Mouse (Mus musculus): ENCODE data around the gene Gm2244.
"Not testable (repeated sequence)": the region's sequence is repeated elsewhere in the genome, so short reads cannot be mapped to it uniquely, and the experiment has no call there.

The Gm2244 gene

DNA sequence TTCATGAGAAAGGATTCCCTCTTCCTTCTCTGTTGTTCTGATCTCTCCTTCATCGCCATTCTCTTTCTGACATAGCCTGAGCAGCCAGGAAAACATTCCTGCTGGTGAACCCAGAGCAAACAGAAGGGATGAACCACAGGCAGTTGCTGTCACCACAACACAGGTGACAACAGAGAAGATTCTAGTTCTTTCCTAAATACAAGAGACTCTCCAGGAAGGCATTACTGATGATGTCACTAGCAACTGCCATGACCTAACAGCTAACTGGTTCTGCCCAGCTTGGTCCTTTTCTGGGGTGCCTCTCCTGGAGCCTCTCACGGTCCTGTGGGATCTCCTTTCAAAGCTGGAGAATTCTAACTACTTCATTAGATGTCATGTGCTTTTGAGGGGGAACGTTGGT is at the start of gene Gm2244:
Gm2244 (minus strand) TSS at position 101 of the 400 bp plus-strand sequence.
- DNase-seq (ENCODE audit: low spot score in 2 of 2), result not testable (repeated sequence)

DNA sequence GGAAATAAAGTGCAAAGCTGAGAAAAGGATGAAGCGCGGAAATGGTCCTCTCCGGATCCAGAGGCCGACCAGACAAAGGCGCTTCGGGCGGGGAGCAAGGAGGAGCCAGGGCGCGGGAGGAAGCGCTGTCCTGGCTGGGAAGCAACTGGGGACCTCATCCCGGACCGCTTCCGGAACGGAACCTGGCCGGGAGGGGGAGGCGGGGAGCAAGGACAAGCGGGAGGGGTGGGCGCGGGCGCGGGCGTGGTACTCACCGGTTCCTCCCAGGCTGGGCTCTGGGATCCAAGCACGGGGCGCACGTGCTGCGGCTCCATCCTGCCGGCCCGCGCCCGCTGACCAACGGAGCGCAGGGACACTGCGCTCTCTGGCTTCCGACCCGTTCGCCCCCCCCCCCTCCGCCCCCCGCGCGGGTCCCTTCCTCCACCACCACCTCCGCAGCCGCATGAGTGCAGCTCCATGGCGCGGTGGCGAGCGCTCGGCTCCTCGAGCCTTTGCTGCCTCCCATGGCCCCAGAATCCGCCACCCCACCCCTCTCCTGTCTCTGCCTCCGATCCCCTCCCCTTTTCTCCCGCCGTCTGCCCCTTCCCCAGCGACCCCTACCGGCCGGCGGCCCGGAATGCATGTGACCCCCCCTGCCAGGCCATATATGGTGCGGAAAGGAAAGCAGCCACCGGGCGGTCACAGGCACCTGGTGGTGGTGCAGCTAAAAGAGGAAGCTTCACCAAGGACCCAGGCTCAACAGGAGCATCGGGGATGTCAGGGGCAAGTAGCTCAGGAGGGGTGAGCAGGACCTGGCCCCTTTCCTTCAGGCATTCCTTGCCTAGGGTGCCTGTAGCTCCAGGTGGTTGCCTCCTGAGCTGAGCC is 35.3 kb upstream of the Gm2244 start, which contains the start of gene Gm2237:
Gm2237 (minus strand) TSS at position 332 of the 864 bp plus-strand sequence.
- peak; percentile 0 to 20 for DNase-seq (ENCODE audit: low spot score in 2 of 2)

Data from urinary bladder, adult 18-20 months (tissue).